Mouse (Mus musculus): ENCODE data around the gene Notum. TPM values are rescaled to one million over a fixed set of nuclear protein-coding genes. Genes with fewer than 3 reads are reported as not detected.

The Notum gene
- polyA plus RNA-seq, 1 experiment from 2014 or later, result 0.40 TPM

GRCm38 (mm10) chr11:120626785-120627467 lies 34.0 kb downstream of the Notum start:
- Histone ChIP-seq H3K36me3 (replicated peaks) (peaks cover 42% of the 10 kb centered on the region), H3K9ac (0 out of 2 replicates have a peak overlapping the region, but pooled peaks have one; percentile 28), H3K4me2 (peak overlapping the region; percentile 45), H3K27me3 (no peaks in the 10 kb centered on the region), H3K4me3 (replicated peaks) (no peak overlapping the region), H3K27ac (replicated peaks) (peak overlapping the region; percentile 96), H3K9me3 (replicated peaks) (no peaks in the 10 kb centered on the region), H3K4me1 (replicated peaks) (peaks cover 90% of the 10 kb centered on the region)
- ATAC-seq (ENCODE audit: insufficient read depth), result no peak
- 76% methylated on average over 11 of the region's 11 CpGs for WGBS (ENCODE audit: insufficient replicate concordance)

- H3K4me3 ChIP-seq (replicated peaks), result peak within 1 kb of the TSS; percentile 93
- H3K4me2 ChIP-seq, result peak within 1 kb of the TSS; percentile 90
- H3K4me1 ChIP-seq (replicated peaks), result peaks cover 73% of the 10 kb centered on the region
- H3K9ac ChIP-seq, result peak within 1 kb of the TSS; percentile 93
- ATAC-seq (ENCODE audit: insufficient read depth), result no peak
- H3K9me3 ChIP-seq (replicated peaks), result no peaks in the 10 kb centered on the region
- 12% methylated on average over 5 of the region's 5 CpGs for WGBS (ENCODE audit: insufficient replicate concordance)
- peaks cover 59% of the 10 kb centered on the region for H3K36me3 ChIP-seq (replicated peaks)
- H3K27ac ChIP-seq (replicated peaks), result peak within 1 kb of the TSS; percentile 96
- H3K27me3 ChIP-seq, result no peaks in the 10 kb centered on the region
Measured at GRCm38 (mm10) chr11:120625152-120625775, 35.7 kb downstream of the Notum start, which contains the start of gene Sirt7. Sirt7 (minus strand) TSS chr11:120625240.

- no peaks in the 10 kb centered on the region for H3K27me3 ChIP-seq
- peak overlapping the region; percentile 93 for H3K4me3 ChIP-seq (replicated peaks)
- H3K9ac ChIP-seq, result peak overlapping the region; percentile 93
- H3K27ac ChIP-seq (replicated peaks), result peak overlapping the region; percentile 96
- peak overlapping the region; percentile 90 for H3K4me2 ChIP-seq
- no peaks in the 10 kb centered on the region for H3K9me3 ChIP-seq (replicated peaks)
- peaks cover 65% of the 10 kb centered on the region for H3K36me3 ChIP-seq (replicated peaks)
- peaks cover 67% of the 10 kb centered on the region for H3K4me1 ChIP-seq (replicated peaks)
- WGBS (ENCODE audit: insufficient replicate concordance), result 1% methylated on average over 53 of the region's 53 CpGs
- peak; percentile 64 for ATAC-seq (ENCODE audit: insufficient read depth)
Measured at GRCm38 (mm10) chr11:120624680-120625111, 36.3 kb downstream of the Notum start.

DNA sequence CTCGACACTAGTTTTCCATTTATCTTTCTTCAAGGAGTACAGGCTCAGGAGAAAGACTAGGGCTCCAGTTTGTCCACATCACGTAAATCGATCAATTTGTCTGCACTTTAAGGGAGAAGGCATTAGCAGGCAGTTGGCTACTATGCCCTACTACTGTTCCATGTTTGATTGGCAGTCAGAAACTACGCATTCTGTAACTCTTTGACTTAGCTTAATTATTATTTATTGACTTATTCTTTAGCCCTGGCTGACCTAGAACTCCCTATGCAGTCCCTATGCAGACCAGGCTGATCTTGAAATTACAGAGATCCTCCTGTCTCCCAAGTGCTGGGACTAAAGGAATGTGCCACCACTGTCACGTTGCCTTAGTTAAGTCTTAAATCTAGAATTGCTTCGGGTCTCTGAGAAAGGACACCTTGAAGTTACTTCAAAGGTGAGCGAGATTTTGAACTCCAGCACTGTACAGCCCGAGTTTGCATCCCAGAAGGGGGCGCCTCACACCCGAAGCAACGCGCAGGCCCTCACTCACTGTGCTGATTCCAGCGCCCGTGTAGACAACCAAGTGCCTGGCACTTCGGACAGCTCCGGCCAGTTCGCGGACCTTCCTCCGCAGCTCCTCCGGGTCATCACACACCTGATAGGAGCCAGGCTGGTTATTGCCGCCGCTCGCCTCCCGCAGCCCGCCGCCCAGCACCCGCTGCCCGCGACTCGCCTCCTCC lies 36.9 kb downstream of the Notum start:
- H3K36me3 ChIP-seq (replicated peaks), result peaks cover 66% of the 10 kb centered on the region
- WGBS (ENCODE audit: insufficient replicate concordance), result 10% methylated on average over 30 of the region's 30 CpGs
- H3K9me3 ChIP-seq (replicated peaks), result no peaks in the 10 kb centered on the region
- no peaks in the 10 kb centered on the region for H3K27me3 ChIP-seq
- peaks cover 63% of the 10 kb centered on the region for H3K4me1 ChIP-seq (replicated peaks)
- peak; percentile 82 for ATAC-seq (ENCODE audit: insufficient read depth)
- H3K9ac ChIP-seq, result peak overlapping the region; percentile 93
- H3K27ac ChIP-seq (replicated peaks), result peak overlapping the region; percentile 96
- peak overlapping the region; percentile 93 for H3K4me3 ChIP-seq (replicated peaks)
- H3K4me2 ChIP-seq, result peak overlapping the region; percentile 90

GRCm38 (mm10) chr11:120622805-120623204 lies 38.2 kb downstream of the Notum start:
- no peak for ATAC-seq (ENCODE audit: insufficient read depth)
- no peak overlapping the region for H3K4me3 ChIP-seq (replicated peaks)
- 86% methylated on average over 6 of the region's 6 CpGs for WGBS (ENCODE audit: insufficient replicate concordance)
- no peaks in the 10 kb centered on the region for H3K27me3 ChIP-seq
- 0 out of 2 replicates have a peak overlapping the region, but pooled peaks have one; percentile 90 for H3K4me2 ChIP-seq
- no peak overlapping the region for H3K9ac ChIP-seq
- peaks cover 65% of the 10 kb centered on the region for H3K4me1 ChIP-seq (replicated peaks)
- H3K9me3 ChIP-seq (replicated peaks), result no peaks in the 10 kb centered on the region
- no peak overlapping the region for H3K27ac ChIP-seq (replicated peaks)
- peaks cover 71% of the 10 kb centered on the region for H3K36me3 ChIP-seq (replicated peaks)

DNA sequence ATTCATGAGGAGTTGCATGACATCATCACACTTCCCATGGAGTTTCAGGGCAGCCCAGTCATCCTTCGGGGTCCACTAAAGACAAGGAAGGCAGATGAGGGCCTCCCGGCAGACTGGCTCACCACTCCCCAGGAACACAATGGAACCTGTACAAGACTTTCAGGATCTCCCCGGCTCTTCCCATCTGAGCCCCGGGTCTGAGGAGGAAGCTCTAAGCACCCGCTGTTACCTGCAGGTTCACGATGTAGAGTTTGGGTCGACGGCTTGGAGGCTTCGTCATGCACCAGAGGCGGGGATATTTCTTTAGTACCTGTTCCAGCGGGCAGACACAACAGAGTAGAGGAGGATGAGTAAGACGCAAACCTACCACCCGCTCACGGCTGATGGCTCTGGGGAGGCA lies 40.8 kb downstream of the Notum start:
- H3K36me3 ChIP-seq (replicated peaks), result peaks cover 67% of the 10 kb centered on the region
- no peaks in the 10 kb centered on the region for H3K27me3 ChIP-seq
- ATAC-seq (ENCODE audit: insufficient read depth), result no peak
- H3K4me3 ChIP-seq (replicated peaks), result no peak overlapping the region
- no peak overlapping the region for H3K27ac ChIP-seq (replicated peaks)
- H3K9me3 ChIP-seq (replicated peaks), result no peaks in the 10 kb centered on the region
- H3K9ac ChIP-seq, result no peak overlapping the region
- peaks cover 61% of the 10 kb centered on the region for H3K4me1 ChIP-seq (replicated peaks)
- no peak overlapping the region for H3K4me2 ChIP-seq
- 88% methylated on average over 14 of the region's 14 CpGs for WGBS (ENCODE audit: insufficient replicate concordance)

DNA sequence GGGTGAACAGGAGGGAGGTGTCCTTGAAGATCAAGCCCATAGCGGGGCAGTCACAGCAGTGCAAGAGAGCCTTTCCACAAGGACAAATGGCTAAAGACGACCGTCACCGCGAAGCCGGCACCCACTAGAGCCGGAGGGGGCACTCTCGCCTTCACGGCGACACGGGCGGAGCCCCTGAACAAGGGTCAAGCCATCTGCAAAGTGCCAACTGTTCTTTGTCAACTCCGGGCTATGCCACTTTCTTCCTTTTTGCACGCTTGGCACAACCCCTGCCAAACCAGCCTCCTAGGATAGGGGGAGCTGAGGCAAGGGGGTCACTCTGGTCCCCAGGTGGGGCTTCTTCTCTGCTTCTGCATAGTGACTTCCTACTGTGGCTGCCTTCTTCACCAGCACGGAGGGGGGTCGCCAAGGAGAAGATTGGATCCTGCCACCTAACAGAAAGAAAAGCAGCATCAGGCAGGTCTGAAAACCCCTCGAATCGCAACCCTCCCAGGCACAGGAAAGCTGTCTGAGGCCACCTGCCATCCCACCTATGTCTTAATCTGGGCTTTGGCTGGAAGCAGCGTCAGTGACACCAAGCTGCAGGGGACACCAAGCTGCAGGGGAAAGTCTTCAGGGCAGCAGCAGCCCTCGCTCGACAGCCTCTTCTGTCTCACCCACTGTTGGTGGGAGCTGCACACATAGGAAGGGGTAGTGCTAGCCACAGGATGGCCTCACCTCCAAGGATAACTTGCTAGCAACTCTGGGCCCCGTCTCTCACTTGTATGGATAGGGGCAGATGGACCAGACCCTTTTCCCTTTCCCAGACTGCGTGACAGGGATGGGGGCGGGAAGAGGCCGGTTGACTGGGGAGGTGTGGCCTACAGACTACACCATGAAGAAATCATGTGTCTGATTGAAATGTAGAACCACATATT lies 42.1 kb downstream of the Notum start:
- H3K27ac ChIP-seq (replicated peaks), result peak overlapping the region; percentile 88
- 90% methylated on average over 25 of the region's 25 CpGs for WGBS (ENCODE audit: insufficient replicate concordance)
- H3K4me3 ChIP-seq (replicated peaks), result no peak overlapping the region
- H3K27me3 ChIP-seq, result no peaks in the 10 kb centered on the region
- H3K9ac ChIP-seq, result peak overlapping the region; percentile 34; the same call in 1 of the 2 replicates
- H3K4me2 ChIP-seq, result peak overlapping the region; percentile 90
- peaks cover 56% of the 10 kb centered on the region for H3K4me1 ChIP-seq (replicated peaks)
- peaks cover 79% of the 10 kb centered on the region for H3K36me3 ChIP-seq (replicated peaks)
- H3K9me3 ChIP-seq (replicated peaks), result no peaks in the 10 kb centered on the region
- ATAC-seq (ENCODE audit: insufficient read depth), result no peak

GRCm38 (mm10) chr11:120617519-120618112 lies 43.4 kb downstream of the Notum start, which contains the start of gene Pcyt2:
Pcyt2 (minus strand) TSS chr11:120617936.
- Histone ChIP-seq H3K27ac (replicated peaks) (peak within 1 kb of the TSS; percentile 88), H3K4me2 (peak within 1 kb of the TSS; percentile 90), H3K36me3 (replicated peaks) (peaks cover 79% of the 10 kb centered on the region), H3K27me3 (no peaks in the 10 kb centered on the region), H3K9me3 (replicated peaks) (no peaks in the 10 kb centered on the region), H3K4me3 (replicated peaks) (peak within 1 kb of the TSS; percentile 91), H3K4me1 (replicated peaks) (peaks cover 52% of the 10 kb centered on the region), H3K9ac (peak within 1 kb of the TSS; percentile 78)
- under 1% methylated on average over 56 of the region's 56 CpGs for WGBS (ENCODE audit: insufficient replicate concordance)
- ATAC-seq (ENCODE audit: insufficient read depth), result peak; percentile 94

DNA sequence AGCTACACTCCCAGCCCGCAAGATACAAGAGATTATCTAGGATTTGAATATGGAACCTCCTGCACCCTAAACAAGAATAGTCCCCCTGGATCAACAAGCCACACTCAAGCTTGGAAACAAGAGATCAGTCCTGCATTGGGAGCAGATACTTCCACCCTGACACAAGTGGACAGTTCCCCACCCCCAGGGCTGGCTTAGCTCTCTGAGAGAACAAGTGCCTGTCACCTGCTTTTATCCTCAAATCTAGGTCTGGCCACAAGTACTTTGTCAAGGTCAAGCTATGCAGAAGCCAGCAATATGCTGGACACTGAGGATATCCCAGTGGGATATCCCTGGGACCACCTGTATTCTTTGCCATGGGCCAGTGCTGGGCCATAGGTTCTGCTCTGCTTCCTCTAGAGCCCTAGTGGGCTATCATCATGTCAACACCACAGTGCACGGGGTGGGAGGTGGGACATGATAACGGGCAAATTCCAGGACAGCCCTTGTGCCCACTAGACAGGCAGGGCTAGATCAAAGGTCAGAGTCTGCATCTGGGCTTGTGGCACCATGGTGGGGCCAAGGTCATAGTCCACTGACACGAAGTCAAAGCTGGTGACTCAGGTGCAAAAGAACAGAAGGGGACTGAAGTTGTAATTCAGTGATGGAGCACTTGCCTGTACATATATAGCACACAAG lies 44.2 kb downstream of the Notum start:
- Histone ChIP-seq H3K27ac (replicated peaks) (peak overlapping the region; percentile 88), H3K27me3 (no peaks in the 10 kb centered on the region), H3K36me3 (replicated peaks) (peaks cover 79% of the 10 kb centered on the region), H3K9me3 (replicated peaks) (no peaks in the 10 kb centered on the region), H3K4me1 (replicated peaks) (peaks cover 50% of the 10 kb centered on the region), H3K4me3 (replicated peaks) (peak overlapping the region; percentile 91), H3K4me2 (peak overlapping the region; percentile 90), H3K9ac (peak overlapping the region; percentile 78)
- peak; percentile 5; the same call in 1 of the 2 replicates for ATAC-seq (ENCODE audit: insufficient read depth)
- 31% methylated on average over 4 of the region's 4 CpGs for WGBS (ENCODE audit: insufficient replicate concordance)
